ENCODE assay signal across 14 mouse cellular contexts in genomic region chr4:25410440-25410839, GRCm38 (mm10).
DNase-seq lines count a peak whose midpoint lies in the region; ATAC-seq and TF ChIP-seq lines count a peak whose summit lies in the region.
"Had no signal": no experiment of that assay in that cellular context is flagged by ENCODE, and none has a peak within 500 bp of the region (broad histone marks: within the 10 kb centered on the region; RNA-seq: fewer than 3 reads in every experiment).

No protein-coding gene starts in this region.

- H3K27ac ChIP-seq in heart, postnatal 0 days (ENCODE audit: low read depth): peak overlapping the region; percentile 34; the same call in 1 of the 2 replicates
- H3K27ac ChIP-seq in heart, embryonic 10.5 days: no peak overlapping the region
- H3K27ac ChIP-seq in midbrain, embryonic 10.5 days (replicated peaks): peak overlapping the region; percentile 87
- no peak overlapping the region for H3K27ac ChIP-seq in midbrain, embryonic 11.5 days (ENCODE audit: low read depth, low read length)
- H3K27ac ChIP-seq in hindbrain, postnatal 0 days: peak overlapping the region; percentile 85; the same call in 1 of the 2 replicates

- WGBS in heart, postnatal 0 days: 37% methylated on average over 4 of the region's 4 CpGs
- WGBS in heart, embryonic 10.5 days: 76% methylated on average over 4 of the region's 4 CpGs
- WGBS in midbrain, embryonic 10.5 days: 61% methylated on average over 4 of the region's 4 CpGs
- WGBS in midbrain, embryonic 11.5 days: 58% methylated on average over 4 of the region's 4 CpGs
- 29% methylated on average over 4 of the region's 4 CpGs for WGBS in hindbrain, postnatal 0 days

- TF ChIP-seq EP300 in heart, postnatal 0 days (IDR thresholded peaks at IDR 0.05; ENCODE audit: low read depth): no peak

- H3K27me3 ChIP-seq in heart, postnatal 0 days (ENCODE audit: control insufficient read depth, insufficient read depth, low read length): no peaks in the 10 kb centered on the region
- no peaks in the 10 kb centered on the region for H3K27me3 ChIP-seq in heart, embryonic 10.5 days (ENCODE audit: insufficient read depth, poor library complexity, severe bottlenecking)
- H3K27me3 ChIP-seq in midbrain, embryonic 10.5 days (ENCODE audit: low read depth, poor library complexity, severe bottlenecking): no peaks in the 10 kb centered on the region
- no peaks in the 10 kb centered on the region for H3K27me3 ChIP-seq in midbrain, embryonic 11.5 days (ENCODE audit: control insufficient read depth, insufficient read depth, low read length)
- no peaks in the 10 kb centered on the region for H3K27me3 ChIP-seq in hindbrain, postnatal 0 days (ENCODE audit: insufficient read depth, low read length)
- H3K27me3 ChIP-seq: CH12.LX; embryonic facial prominence, embryonic 15.5 days had no signal

- H3K9me3 ChIP-seq in heart, postnatal 0 days (replicated peaks; ENCODE audit: control insufficient read depth, low read length): no peaks in the 10 kb centered on the region
- H3K9me3 ChIP-seq in heart, embryonic 10.5 days: no peaks in the 10 kb centered on the region
- H3K9me3 ChIP-seq in midbrain, embryonic 10.5 days (replicated peaks): no peaks in the 10 kb centered on the region
- no peaks in the 10 kb centered on the region for H3K9me3 ChIP-seq in midbrain, embryonic 11.5 days (ENCODE audit: control insufficient read depth, low read length)
- no peaks in the 10 kb centered on the region for H3K9me3 ChIP-seq in hindbrain, postnatal 0 days (ENCODE audit: low read length)
- H3K9me3 ChIP-seq: embryonic facial prominence, embryonic 15.5 days had no signal

- DNase-seq in heart, postnatal 0 days (ENCODE audit: low spot score): peak; percentile 12
- DNase-seq in heart, embryonic 10.5 days (ENCODE audit: low spot score): no peak
- DNase-seq in midbrain, embryonic 10.5 days (ENCODE audit: low spot score): no peak
- no peak for DNase-seq in midbrain, embryonic 11.5 days (ENCODE audit: low spot score, missing footprints)
- no peak for DNase-seq in hindbrain, postnatal 0 days (ENCODE audit: low spot score)
- no peak for DNase-seq in layer of hippocampus, postnatal 36 days
- DNase-seq in retina, embryonic 14.5 days (ENCODE audit: low spot score): no peak
- DNase-seq: cerebellum, adult 9-11 months; gastrocnemius, postnatal 10 days; lung, postnatal 14 days; retina, postnatal 1 day; thymus, postnatal 25 days had no signal

- H3K4me1 ChIP-seq in heart, postnatal 0 days (ENCODE audit: control insufficient read depth, insufficient read depth): no peaks in the 10 kb centered on the region
- no peaks in the 10 kb centered on the region; the same call in 1 of the 2 replicates for H3K4me1 ChIP-seq in heart, embryonic 10.5 days
- peaks cover 46% of the 10 kb centered on the region for H3K4me1 ChIP-seq in midbrain, embryonic 10.5 days
- peaks cover 13% of the 10 kb centered on the region for H3K4me1 ChIP-seq in midbrain, embryonic 11.5 days (ENCODE audit: control insufficient read depth, insufficient read depth, low read length)
- H3K4me1 ChIP-seq in hindbrain, postnatal 0 days (ENCODE audit: insufficient read depth, low read length): peaks cover 22% of the 10 kb centered on the region

- no peak for TF ChIP-seq CTCF in heart, postnatal 0 days (IDR thresholded peaks at IDR 0.05; ENCODE audit: low read depth)
- TF ChIP-seq CTCF in hindbrain, postnatal 0 days (IDR thresholded peaks at IDR 0.05; ENCODE audit: low read depth): no peak

- H3K4me2 ChIP-seq in heart, postnatal 0 days (ENCODE audit: low read depth, low read length): no peak overlapping the region
- no peak overlapping the region for H3K4me2 ChIP-seq in midbrain, embryonic 11.5 days
- H3K4me2 ChIP-seq in hindbrain, postnatal 0 days (ENCODE audit: low read depth, low read length): no peak overlapping the region
- H3K4me2 ChIP-seq: embryonic facial prominence, embryonic 15.5 days had no signal

- H3K4me3 ChIP-seq in heart, postnatal 0 days (ENCODE audit: low read depth, low read length): no peak overlapping the region
- H3K4me3 ChIP-seq in heart, embryonic 10.5 days: no peak overlapping the region
- H3K4me3 ChIP-seq in midbrain, embryonic 10.5 days: no peak overlapping the region
- no peak overlapping the region for H3K4me3 ChIP-seq in midbrain, embryonic 11.5 days (ENCODE audit: low read depth, low read length)
- H3K4me3 ChIP-seq in hindbrain, postnatal 0 days (ENCODE audit: low read length): no peak overlapping the region
- H3K4me3 ChIP-seq: embryonic facial prominence, embryonic 15.5 days had no signal

- no peaks in the 10 kb centered on the region for H3K36me3 ChIP-seq in heart, postnatal 0 days (replicated peaks; ENCODE audit: control insufficient read depth, insufficient read depth, low read length)
- no peaks in the 10 kb centered on the region for H3K36me3 ChIP-seq in heart, embryonic 10.5 days
- H3K36me3 ChIP-seq in midbrain, embryonic 10.5 days: no peaks in the 10 kb centered on the region
- no peaks in the 10 kb centered on the region for H3K36me3 ChIP-seq in midbrain, embryonic 11.5 days (ENCODE audit: control insufficient read depth, insufficient read depth, low read length)
- no peaks in the 10 kb centered on the region for H3K36me3 ChIP-seq in hindbrain, postnatal 0 days (ENCODE audit: insufficient read depth, low read length)
- H3K36me3 ChIP-seq: embryonic facial prominence, embryonic 15.5 days had no signal

- peak; percentile 55; the same call in 1 of the 2 replicates for ATAC-seq in heart, postnatal 0 days (ENCODE audit: insufficient read depth, low read depth)
- no peak for ATAC-seq in midbrain, embryonic 11.5 days (ENCODE audit: low FRiP score)
- no peak for ATAC-seq in hindbrain, postnatal 0 days

- no peak overlapping the region for H3K9ac ChIP-seq in heart, postnatal 0 days (replicated peaks; ENCODE audit: low read depth, low read length)
- no peak overlapping the region for H3K9ac ChIP-seq in midbrain, embryonic 11.5 days (ENCODE audit: low read length)
- no peak overlapping the region for H3K9ac ChIP-seq in hindbrain, postnatal 0 days (replicated peaks; ENCODE audit: low read length)
- H3K9ac ChIP-seq: embryonic facial prominence, embryonic 15.5 days had no signal

Comparison
In these comparisons a context has a peak if more than half of its experiments do, and no peak if none do; other contexts are left out.
1. H3K27ac ChIP-seq: peak in heart, postnatal 0 days (single experiment), midbrain, embryonic 10.5 days (single experiment) and hindbrain, postnatal 0 days (single experiment); none in heart, embryonic 10.5 days (single experiment) and midbrain, embryonic 11.5 days (single experiment).